In the genomic region with DNA sequence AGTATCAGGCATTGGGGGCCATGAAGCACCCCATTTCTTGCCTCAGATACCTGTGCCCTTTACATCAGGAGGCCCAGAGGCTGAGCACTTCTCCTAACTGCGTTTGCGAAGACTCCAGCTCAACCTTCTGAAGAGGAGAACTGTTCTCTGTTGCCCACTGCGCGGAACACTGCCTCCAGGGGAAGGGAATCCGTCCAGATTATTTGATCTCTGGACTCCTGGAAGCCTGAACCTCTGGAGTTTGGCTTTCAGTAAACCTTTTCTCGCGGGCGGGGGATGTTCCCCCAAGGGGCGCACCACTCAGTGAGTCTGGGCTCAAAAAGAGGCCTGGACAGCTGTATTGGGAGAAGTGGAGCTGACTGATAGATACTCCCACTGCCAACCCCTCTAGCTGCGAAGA, we compare ENCODE assay signal across 24 mouse cellular contexts. TPM values are rescaled to one million over a fixed set of nuclear protein-coding genes. Genes with fewer than 3 reads are reported as not detected.
DNase-seq lines count a peak whose midpoint lies in the region; ATAC-seq lines count a peak whose summit lies in the region.
"Had no signal": no experiment of that assay in that cellular context is flagged by ENCODE, and none has a peak within 500 bp of the region (broad histone marks: within the 10 kb centered on the region; RNA-seq: fewer than 3 reads in every experiment).

No protein-coding gene starts in this region.

- DNase-seq in embryo, embryonic 9.5 days (ENCODE audit: extremely low spot score): peak; percentile 25
- DNase-seq in embryo, embryonic 11 days: no peak
- DNase-seq in kidney, postnatal 25 days: peak; percentile 27 to 59
- DNase-seq in kidney, postnatal 4 days: no peak
- DNase-seq in cerebellum, postnatal 25 days: no peak
- DNase-seq in adrenal gland, postnatal 25 days: no peak
- DNase-seq: cerebellum, adult 9-10 months; layer of hippocampus, adult 9-11 months; thymus, postnatal 36 days had no signal

- H3K4me3 ChIP-seq in hindbrain, embryonic 12.5 days: peak overlapping the region; percentile 9; the same call in 1 of the 2 replicates
- H3K4me3 ChIP-seq in limb, embryonic 12.5 days (replicated peaks): peak overlapping the region; percentile 33
- H3K4me3 ChIP-seq: liver, embryonic 12.5 days; midbrain, embryonic 15.5 days had no signal

- H3K9me3 ChIP-seq in hindbrain, embryonic 12.5 days (replicated peaks): no peaks in the 10 kb centered on the region
- H3K9me3 ChIP-seq in limb, embryonic 12.5 days: no peaks in the 10 kb centered on the region
- H3K9me3 ChIP-seq: G1E; intestine, embryonic 15.5 days; liver, embryonic 12.5 days; midbrain, embryonic 15.5 days had no signal

- 10% methylated on average over 10 of the region's 10 CpGs for WGBS in hindbrain, embryonic 12.5 days
- 38% methylated on average over 10 of the region's 10 CpGs for WGBS in limb, embryonic 12.5 days

- peaks cover 8% of the 10 kb centered on the region for H3K4me1 ChIP-seq in hindbrain, embryonic 12.5 days
- peaks cover 51% of the 10 kb centered on the region for H3K4me1 ChIP-seq in limb, embryonic 12.5 days (replicated peaks)
- H3K4me1 ChIP-seq: liver, embryonic 12.5 days had no signal

- no peak for ATAC-seq in hindbrain, embryonic 12.5 days (ENCODE audit: low FRiP score)
- ATAC-seq in limb, embryonic 12.5 days (ENCODE audit: insufficient number of reproducible peaks, insufficient read depth, low FRiP score, low TSS enrichment, low read depth): no peak
- ATAC-seq: CD4-positive, CD25-positive, alpha-beta regulatory T cell, adult 4 months; forebrain, embryonic 14.5 days; intestine, embryonic 15.5 days; liver, embryonic 12.5 days; midbrain, embryonic 15.5 days had no signal

- no peak overlapping the region for H3K9ac ChIP-seq in hindbrain, embryonic 12.5 days
- peak overlapping the region; percentile 54; the same call in 1 of the 2 replicates for H3K9ac ChIP-seq in limb, embryonic 12.5 days (replicated peaks)
- H3K9ac ChIP-seq: intestine, embryonic 15.5 days; liver, embryonic 12.5 days; lung, embryonic 14.5 days; midbrain, embryonic 15.5 days had no signal

- H3K27ac ChIP-seq in hindbrain, embryonic 12.5 days: no peak overlapping the region
- no peak overlapping the region for H3K27ac ChIP-seq in limb, embryonic 12.5 days
- H3K27ac ChIP-seq: intestine, embryonic 15.5 days; liver, embryonic 12.5 days; midbrain, embryonic 15.5 days had no signal

- no peaks in the 10 kb centered on the region for H3K36me3 ChIP-seq in hindbrain, embryonic 12.5 days
- H3K36me3 ChIP-seq in limb, embryonic 12.5 days: no peaks in the 10 kb centered on the region
- H3K36me3 ChIP-seq: G1E; intestine, embryonic 15.5 days; liver, embryonic 12.5 days; midbrain, embryonic 15.5 days had no signal

- H3K27me3 ChIP-seq in hindbrain, embryonic 12.5 days: peaks cover 96% of the 10 kb centered on the region
- peaks cover 87% of the 10 kb centered on the region for H3K27me3 ChIP-seq in limb, embryonic 12.5 days

- H3K4me2 ChIP-seq in hindbrain, embryonic 12.5 days (replicated peaks): peak overlapping the region; percentile 38
- H3K4me2 ChIP-seq in limb, embryonic 12.5 days: peak overlapping the region; percentile 80
- H3K4me2 ChIP-seq: liver, embryonic 12.5 days; midbrain, embryonic 15.5 days had no signal

RNA-seq across cellular contexts. Expression of a gene that starts 3.5 kb away (rescaled TPM):
- polyA plus RNA-seq in hindbrain, embryonic 12.5 days (2016; fragmentation: Nextera tagmentation; extraction: Ambion mirVana): 11.5 and 12.6 TPM in 2 replicates
- polyA plus RNA-seq in limb, embryonic 12.5 days (2016; fragmentation: Nextera tagmentation; extraction: Ambion mirVana): 4.8 and 5.2 TPM in 2 replicates
- not detected in 2 replicates for total RNA-seq in adrenal gland, postnatal 25 days (2021)
- total RNA-seq: adrenal gland, postnatal 4 days; G1E; gastrocnemius, postnatal 4 days; heart, postnatal 25 days; left cerebral cortex, adult 8-10 months had no signal
- polyA plus RNA-seq: CD4-positive, CD25-positive, alpha-beta regulatory T cell, adult 4 months; forebrain, embryonic 14.5 days; G1E; heart, embryonic 11.5 days; lung, embryonic 14.5 days had no signal

RNA-seq across cellular contexts. Expression of a gene that starts 49.1 kb away (rescaled TPM):
- polyA plus RNA-seq in hindbrain, embryonic 12.5 days (2016; fragmentation: Nextera tagmentation; extraction: Ambion mirVana): not detected in 2 replicates
- polyA plus RNA-seq in limb, embryonic 12.5 days (2016; fragmentation: Nextera tagmentation; extraction: Ambion mirVana): 33.1 and 34.1 TPM in 2 replicates
- not detected in 2 replicates for total RNA-seq in adrenal gland, postnatal 25 days (2021)
- total RNA-seq: adrenal gland, postnatal 4 days; G1E; heart, postnatal 25 days; left cerebral cortex, adult 8-10 months had no signal
- polyA plus RNA-seq: CD4-positive, CD25-positive, alpha-beta regulatory T cell, adult 4 months; forebrain, embryonic 14.5 days; G1E; heart, embryonic 11.5 days; liver, embryonic 12.5 days; lung, embryonic 14.5 days; midbrain, embryonic 15.5 days; testis, adult 2 months had no signal

Comparison
In these comparisons a context has a peak if more than half of its experiments do, and no peak if none do; other contexts are left out.
1. DNase-seq: peak in embryo, embryonic 9.5 days (single experiment) and kidney, postnatal 25 days (2 of 2); none in embryo, embryonic 11 days (single experiment), kidney, postnatal 4 days (0 of 2), cerebellum, postnatal 25 days (0 of 2) and adrenal gland, postnatal 25 days (single experiment).
2. RNA of a gene that starts 49.1 kb away (polyA plus RNA-seq): 33.1 to 34.1 TPM in limb, embryonic 12.5 days; not detected in hindbrain, embryonic 12.5 days; every median in the first group is over 10 times any median in the second.